Comparison of ENCODE assay signal across 19 mouse cellular contexts in genomic region chr11:65032221-65032620, GRCm38 (mm10). TPM values are rescaled to one million over a fixed set of nuclear protein-coding genes. Genes with fewer than 3 reads are reported as not detected.
DNase-seq lines count a peak whose midpoint lies in the region; ATAC-seq lines count a peak whose summit lies in the region.
"Had no signal": no experiment of that assay in that cellular context is flagged by ENCODE, and none has a peak within 500 bp of the region (broad histone marks: within the 10 kb centered on the region; RNA-seq: fewer than 3 reads in every experiment).

No protein-coding gene starts in this region.

- 71% methylated on average over 7 of the region's 7 CpGs for WGBS in intestine, embryonic 15.5 days
- 92% methylated on average over 7 of the region's 7 CpGs for WGBS in forebrain, embryonic 14.5 days
- WGBS in midbrain, embryonic 14.5 days = 92% methylated on average over 7 of the region's 7 CpGs

- no peaks in the 10 kb centered on the region for H3K36me3 ChIP-seq in intestine, embryonic 15.5 days
- H3K36me3 ChIP-seq in forebrain, embryonic 14.5 days (ENCODE audit: control insufficient read depth, insufficient read depth, low read length) = no peaks in the 10 kb centered on the region
- H3K36me3 ChIP-seq in midbrain, embryonic 14.5 days (ENCODE audit: control insufficient read depth, insufficient read depth, low read length) = peaks cover 13% of the 10 kb centered on the region; the same call in 1 of the 2 replicates

- peak; percentile 23 for DNase-seq in kidney, adult 18-20 months
- DNase-seq in kidney, postnatal 10 days = no peak
- DNase-seq in kidney, postnatal 14 days = peak; percentile 19
- peak; percentile 26 for DNase-seq in yolk sac, embryonic 10.5 days (ENCODE audit: low spot score)
- DNase-seq in forebrain, embryonic 14.5 days (ENCODE audit: low spot score) = no peak
- DNase-seq in midbrain, embryonic 14.5 days = no peak
- DNase-seq: adrenal gland, postnatal 10 days; cerebellum, adult 11 months; cerebellum, adult 8-10 months; cerebellum, postnatal 25 days; gastrocnemius, postnatal 36 days; heart, adult 18-20 months; heart, postnatal 10 days; heart, postnatal 4 days had no signal

- no peak overlapping the region for H3K4me2 ChIP-seq in intestine, embryonic 15.5 days (replicated peaks)
- no peak overlapping the region for H3K4me2 ChIP-seq in forebrain, embryonic 14.5 days (ENCODE audit: low read length)
- no peak overlapping the region for H3K4me2 ChIP-seq in midbrain, embryonic 14.5 days (ENCODE audit: low read length)
- H3K4me2 ChIP-seq: embryonic facial prominence, embryonic 13.5 days; forebrain, embryonic 13.5 days; hindbrain, embryonic 12.5 days had no signal

- H3K27ac ChIP-seq in intestine, embryonic 15.5 days = peak overlapping the region; percentile 57; the same call in 1 of the 2 replicates
- no peak overlapping the region for H3K27ac ChIP-seq in forebrain, embryonic 14.5 days (ENCODE audit: low read depth, low read length)
- H3K27ac ChIP-seq in midbrain, embryonic 14.5 days (replicated peaks; ENCODE audit: low read depth, low read length) = no peak overlapping the region
- H3K27ac ChIP-seq: embryonic facial prominence, embryonic 13.5 days; forebrain, embryonic 13.5 days; heart, embryonic 10.5 days; hindbrain, embryonic 12.5 days had no signal

- ATAC-seq in intestine, embryonic 15.5 days = peak; percentile 87
- ATAC-seq in forebrain, embryonic 14.5 days = no peak
- ATAC-seq in midbrain, embryonic 14.5 days (ENCODE audit: low FRiP score, low TSS enrichment) = no peak
- ATAC-seq: forebrain, embryonic 13.5 days had no signal

- H3K9me3 ChIP-seq in intestine, embryonic 15.5 days = no peaks in the 10 kb centered on the region
- no peaks in the 10 kb centered on the region for H3K9me3 ChIP-seq in forebrain, embryonic 14.5 days (replicated peaks; ENCODE audit: control insufficient read depth, low read length)
- H3K9me3 ChIP-seq in midbrain, embryonic 14.5 days (ENCODE audit: control insufficient read depth, low read length) = no peaks in the 10 kb centered on the region
- H3K9me3 ChIP-seq: embryonic facial prominence, embryonic 13.5 days; forebrain, embryonic 13.5 days; heart, embryonic 10.5 days; hindbrain, embryonic 12.5 days had no signal

- H3K9ac ChIP-seq in intestine, embryonic 15.5 days = no peak overlapping the region
- H3K9ac ChIP-seq in forebrain, embryonic 14.5 days (ENCODE audit: low read length) = no peak overlapping the region
- no peak overlapping the region for H3K9ac ChIP-seq in midbrain, embryonic 14.5 days (replicated peaks; ENCODE audit: low read length)
- H3K9ac ChIP-seq: embryonic facial prominence, embryonic 13.5 days; forebrain, embryonic 13.5 days; hindbrain, embryonic 12.5 days had no signal

- H3K4me3 ChIP-seq in intestine, embryonic 15.5 days (replicated peaks) = no peak overlapping the region
- H3K4me3 ChIP-seq in forebrain, embryonic 14.5 days (ENCODE audit: low read depth, low read length) = no peak overlapping the region
- H3K4me3 ChIP-seq in midbrain, embryonic 14.5 days (replicated peaks; ENCODE audit: low read depth, low read length) = no peak overlapping the region
- H3K4me3 ChIP-seq: embryonic facial prominence, embryonic 13.5 days; forebrain, embryonic 13.5 days; heart, embryonic 10.5 days; hindbrain, embryonic 12.5 days had no signal

- no peaks in the 10 kb centered on the region for H3K4me1 ChIP-seq in intestine, embryonic 15.5 days (replicated peaks)
- no peaks in the 10 kb centered on the region for H3K4me1 ChIP-seq in forebrain, embryonic 14.5 days (ENCODE audit: control insufficient read depth, insufficient read depth, low read length)
- H3K4me1 ChIP-seq in midbrain, embryonic 14.5 days (ENCODE audit: control insufficient read depth, insufficient read depth, low read length) = no peaks in the 10 kb centered on the region
- H3K4me1 ChIP-seq: embryonic facial prominence, embryonic 13.5 days; forebrain, embryonic 13.5 days; hindbrain, embryonic 12.5 days had no signal

- H3K27me3 ChIP-seq in intestine, embryonic 15.5 days (replicated peaks) = no peaks in the 10 kb centered on the region
- no peaks in the 10 kb centered on the region for H3K27me3 ChIP-seq in forebrain, embryonic 14.5 days (replicated peaks; ENCODE audit: control insufficient read depth, insufficient read depth, low read length)
- H3K27me3 ChIP-seq in midbrain, embryonic 14.5 days (ENCODE audit: control insufficient read depth, insufficient read depth, low read length) = no peaks in the 10 kb centered on the region
- H3K27me3 ChIP-seq: embryonic facial prominence, embryonic 13.5 days; forebrain, embryonic 13.5 days; hindbrain, embryonic 12.5 days had no signal

RNA-seq across cellular contexts. Expression of gene Elac2, which starts 53.4 kb away (rescaled TPM):
- 28.2 and 28.4 TPM in 2 replicates for polyA plus RNA-seq in intestine, embryonic 15.5 days (2015; fragmentation: Nextera tagmentation; extraction: Ambion mirVana)
- 29.1 and 31.5 TPM in 2 replicates for polyA plus RNA-seq in forebrain, embryonic 14.5 days (2014; fragmentation: Nextera tagmentation; extraction: Ambion mirVana)
- polyA plus RNA-seq in midbrain, embryonic 14.5 days (2014; fragmentation: Nextera tagmentation; extraction: Ambion mirVana) = 27.9 and 33.2 TPM in 2 replicates

Comparison
In these comparisons a context has a peak if more than half of its experiments do, and no peak if none do; other contexts are left out.
1. DNase-seq: peak in kidney, adult 18-20 months (single experiment), kidney, postnatal 14 days (single experiment) and yolk sac, embryonic 10.5 days (single experiment); none in kidney, postnatal 10 days (single experiment), forebrain, embryonic 14.5 days (single experiment) and midbrain, embryonic 14.5 days (single experiment).